Mouse (Mus musculus): ENCODE measurements around the gene Cblb. TPM values are rescaled to one million over a fixed set of nuclear protein-coding genes. Genes with fewer than 3 reads are reported as not detected.
A peak's percentile ranks its signal among the peaks of the same experiment; 100 is the strongest.

Gene Cblb
- polyA plus RNA-seq, 2 experiments from 2014 or later = 42.2 to 42.6 TPM

DNA sequence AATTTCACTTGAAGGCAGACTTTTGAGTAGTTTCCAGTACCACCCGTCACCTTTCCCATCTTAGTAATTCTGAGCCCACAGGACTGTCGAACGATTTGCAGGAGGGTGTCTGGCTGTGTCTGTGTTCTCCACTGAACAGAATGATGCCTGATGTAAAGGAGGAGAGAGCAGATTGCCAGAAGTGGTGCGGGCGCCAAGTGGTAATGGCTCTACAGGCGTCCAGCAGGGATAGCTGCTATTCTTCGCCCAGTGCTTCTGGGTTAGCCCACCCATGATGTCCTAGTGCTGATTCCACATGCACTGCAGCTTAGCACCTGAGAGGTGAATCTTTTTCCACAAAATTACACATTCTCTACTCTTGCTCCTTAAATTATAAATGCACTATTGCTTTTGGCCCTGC is 45.6 kb downstream of the Cblb start:
- ATAC-seq = no peak

DNA sequence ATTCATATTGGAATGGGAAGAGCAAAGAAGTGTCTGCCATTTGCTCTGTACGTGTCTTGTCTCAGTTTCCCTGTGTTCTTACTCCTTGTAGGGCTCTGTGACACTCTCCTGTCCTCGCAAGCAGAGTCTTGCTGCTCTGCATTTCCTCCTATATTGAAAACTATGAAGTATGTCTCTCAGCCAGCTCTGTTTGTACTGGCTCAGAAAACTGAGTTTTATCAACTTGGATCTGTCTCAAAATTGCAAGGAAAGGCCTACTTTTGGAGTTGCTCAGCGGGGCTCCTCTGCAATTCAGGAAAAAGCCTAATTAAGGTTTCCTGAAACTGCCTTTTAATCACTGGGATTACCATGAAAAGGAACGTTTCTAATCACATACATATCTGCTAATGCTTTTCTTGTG is 46.9 kb downstream of the Cblb start:
- no peak for ATAC-seq

DNA sequence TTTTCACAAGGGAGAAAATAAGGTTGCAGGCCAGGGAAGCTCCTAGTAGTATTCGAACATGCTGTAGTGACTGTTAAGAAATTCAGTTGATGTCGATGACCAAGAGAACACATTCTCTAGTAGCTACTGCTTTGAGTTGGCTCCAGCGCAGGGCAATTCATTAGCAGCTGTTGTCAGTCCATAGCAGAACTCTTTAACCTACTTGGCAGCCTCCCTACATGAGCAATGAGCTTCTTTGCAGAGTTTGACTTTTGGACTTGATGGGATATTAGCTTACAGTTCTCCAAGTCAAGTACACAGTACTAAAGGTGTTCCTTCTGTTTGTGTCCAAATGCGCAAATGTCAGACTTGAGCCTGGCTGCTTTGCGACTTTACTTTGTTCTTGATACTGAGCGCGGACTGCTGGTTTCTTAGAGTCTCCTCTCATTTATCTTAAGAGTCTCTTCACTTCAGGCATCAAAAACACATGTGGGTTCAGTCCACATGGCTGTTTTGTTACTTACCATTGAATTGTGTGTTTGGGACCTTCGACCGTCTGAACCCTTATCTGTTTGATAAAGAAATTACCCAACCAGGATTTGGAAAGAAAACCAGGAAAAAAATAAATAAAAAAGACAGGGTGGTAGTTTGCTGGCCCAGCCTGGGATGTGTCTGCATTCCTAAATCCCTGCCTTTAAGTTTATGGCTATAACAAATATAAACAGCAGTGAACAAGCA is 47.9 kb downstream of the Cblb start:
- ATAC-seq = no peak

DNA sequence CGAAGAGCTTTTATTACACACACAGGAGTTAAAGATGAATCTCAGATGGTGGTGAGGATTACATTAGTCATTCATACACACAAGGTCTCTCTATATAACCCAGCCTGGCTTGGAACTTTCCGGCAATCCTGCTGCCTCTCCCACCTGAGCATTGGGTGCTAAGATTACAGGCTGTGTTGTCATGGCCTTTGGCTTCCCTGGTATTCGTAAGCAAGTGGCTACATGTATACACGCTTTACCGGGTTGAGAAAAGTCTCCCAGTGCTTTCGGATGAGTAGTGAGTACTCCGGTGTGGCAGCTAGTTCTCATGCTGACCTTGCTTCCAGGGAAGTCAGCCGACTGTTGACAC is 48.4 kb downstream of the Cblb start:
- ATAC-seq = no peak

DNA sequence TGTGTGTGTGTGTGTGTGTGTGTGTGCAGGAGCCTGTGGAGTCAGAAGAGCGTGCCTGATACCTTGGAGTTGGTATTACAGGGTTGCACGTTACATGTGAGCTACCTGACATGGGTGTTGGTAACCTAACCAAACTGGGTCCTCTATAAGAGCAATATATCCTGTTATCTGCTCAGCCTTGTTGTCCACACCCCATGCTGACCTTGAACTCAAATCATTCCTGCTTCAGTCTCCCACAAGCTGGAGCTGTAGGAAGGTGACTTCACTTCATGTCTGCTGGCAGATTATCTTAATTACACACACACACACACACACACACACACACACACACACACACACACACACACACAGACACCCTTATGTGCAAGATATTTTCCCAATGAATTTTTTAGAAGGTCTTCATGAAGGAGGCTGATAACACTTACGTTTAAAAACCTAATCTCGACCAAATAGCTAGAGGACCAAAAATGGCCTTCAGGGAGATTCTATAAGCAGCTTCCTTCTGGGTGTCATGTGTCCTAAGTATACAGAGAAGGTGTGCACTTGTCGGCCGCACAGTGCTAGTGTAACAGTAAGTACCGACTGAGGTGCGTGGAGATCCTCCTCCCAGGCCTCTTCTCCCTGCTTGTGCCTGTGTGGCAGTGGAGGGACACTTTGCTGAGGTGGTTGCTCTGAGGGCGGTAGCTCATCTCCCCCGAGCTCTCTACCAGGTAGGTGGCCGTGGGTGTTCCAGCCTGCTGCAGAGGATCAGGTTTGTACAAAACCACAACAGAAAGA is 49.8 kb downstream of the Cblb start:
- ATAC-seq = peak; percentile 27

DNA sequence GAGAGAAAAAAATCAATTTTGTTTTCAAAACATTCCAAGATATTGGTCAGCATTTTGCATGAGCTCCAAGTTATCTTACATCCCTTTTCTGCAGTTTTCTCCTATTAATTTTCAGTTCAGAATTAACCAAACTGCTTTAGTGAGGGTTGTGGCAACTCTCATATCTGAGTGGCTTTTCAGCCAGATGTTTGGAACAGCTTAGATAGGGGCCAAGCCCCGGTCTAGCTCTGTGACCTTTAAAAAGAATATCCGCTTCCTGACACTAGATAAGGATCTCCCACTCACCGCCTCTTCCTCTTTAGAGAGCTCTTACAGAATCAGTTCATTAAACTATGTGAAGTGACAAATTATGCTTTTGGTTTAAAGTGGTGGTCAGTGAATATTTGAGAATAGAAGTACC is 50.7 kb downstream of the Cblb start:
- peak; percentile 86 for ATAC-seq

DNA sequence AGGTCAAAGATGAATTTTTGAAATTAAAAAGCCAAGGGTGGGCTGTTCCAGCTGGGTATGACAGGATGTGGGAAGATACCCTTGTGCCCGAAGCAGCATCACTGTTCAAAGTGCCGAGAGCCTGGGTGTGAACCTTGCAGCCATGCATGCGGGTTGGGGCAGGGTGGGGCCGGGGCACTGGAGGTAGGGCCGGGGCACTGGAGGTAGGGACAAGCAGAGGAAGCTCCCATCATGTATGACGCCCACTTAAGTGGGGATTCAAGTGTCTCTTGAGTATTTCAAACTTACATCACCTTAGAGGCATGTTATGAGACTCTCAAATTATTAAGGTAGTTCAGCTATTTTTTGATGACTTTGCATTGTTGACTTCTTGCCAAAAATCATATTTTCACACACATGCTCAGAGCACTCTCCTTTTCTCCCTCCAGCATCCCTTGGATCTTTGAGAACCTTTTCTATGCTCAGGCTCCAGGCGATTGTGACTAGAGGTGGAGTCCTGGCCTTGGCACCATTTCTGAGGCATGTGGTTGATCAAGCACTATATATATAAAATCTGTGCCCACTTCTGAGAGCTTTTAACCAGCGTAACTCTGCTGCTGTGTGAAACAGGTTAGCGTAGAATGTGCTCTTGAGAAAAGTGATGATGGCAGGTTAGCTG is 55.9 kb downstream of the Cblb start:
- peak; percentile 40 for ATAC-seq

DNA sequence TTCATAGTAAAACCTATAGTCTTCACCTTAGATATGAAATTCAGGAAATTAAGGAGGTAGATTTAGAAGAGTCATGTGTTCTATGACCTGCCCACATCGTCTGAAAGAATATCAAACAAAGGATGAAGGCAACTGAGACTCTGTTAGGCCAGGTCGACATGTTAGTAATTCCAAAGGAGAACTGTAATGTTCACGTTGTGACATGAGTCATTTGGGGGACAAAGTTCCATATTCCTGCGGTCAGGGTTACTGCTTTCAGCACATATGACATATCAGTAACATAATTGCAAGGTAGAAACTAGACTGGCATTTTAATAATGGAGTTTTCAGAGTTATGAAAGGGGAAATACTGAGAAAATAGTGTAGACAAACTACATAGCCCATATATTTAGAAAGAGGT is 58.3 kb downstream of the Cblb start:
- ATAC-seq = no peak

DNA sequence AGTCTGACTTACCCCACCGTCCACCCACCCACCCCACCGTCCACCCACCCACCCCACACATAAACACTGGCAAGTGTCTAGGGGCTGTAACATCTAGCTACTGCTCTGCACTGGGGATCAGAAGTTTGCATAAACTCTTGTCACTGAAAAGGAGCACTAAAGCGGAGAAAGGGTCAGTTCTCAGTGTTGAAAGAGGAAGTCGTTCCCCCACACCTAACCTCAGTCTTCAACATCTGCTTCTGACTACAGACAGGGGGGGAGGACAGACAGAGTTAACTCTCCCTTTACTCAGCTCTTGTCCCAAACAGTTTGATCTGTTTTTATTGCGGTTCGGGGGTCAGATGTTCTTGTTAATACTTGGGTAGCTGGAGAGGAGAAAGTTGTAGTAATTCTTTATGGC is 59.9 kb downstream of the Cblb start:
- ATAC-seq = no peak

DNA sequence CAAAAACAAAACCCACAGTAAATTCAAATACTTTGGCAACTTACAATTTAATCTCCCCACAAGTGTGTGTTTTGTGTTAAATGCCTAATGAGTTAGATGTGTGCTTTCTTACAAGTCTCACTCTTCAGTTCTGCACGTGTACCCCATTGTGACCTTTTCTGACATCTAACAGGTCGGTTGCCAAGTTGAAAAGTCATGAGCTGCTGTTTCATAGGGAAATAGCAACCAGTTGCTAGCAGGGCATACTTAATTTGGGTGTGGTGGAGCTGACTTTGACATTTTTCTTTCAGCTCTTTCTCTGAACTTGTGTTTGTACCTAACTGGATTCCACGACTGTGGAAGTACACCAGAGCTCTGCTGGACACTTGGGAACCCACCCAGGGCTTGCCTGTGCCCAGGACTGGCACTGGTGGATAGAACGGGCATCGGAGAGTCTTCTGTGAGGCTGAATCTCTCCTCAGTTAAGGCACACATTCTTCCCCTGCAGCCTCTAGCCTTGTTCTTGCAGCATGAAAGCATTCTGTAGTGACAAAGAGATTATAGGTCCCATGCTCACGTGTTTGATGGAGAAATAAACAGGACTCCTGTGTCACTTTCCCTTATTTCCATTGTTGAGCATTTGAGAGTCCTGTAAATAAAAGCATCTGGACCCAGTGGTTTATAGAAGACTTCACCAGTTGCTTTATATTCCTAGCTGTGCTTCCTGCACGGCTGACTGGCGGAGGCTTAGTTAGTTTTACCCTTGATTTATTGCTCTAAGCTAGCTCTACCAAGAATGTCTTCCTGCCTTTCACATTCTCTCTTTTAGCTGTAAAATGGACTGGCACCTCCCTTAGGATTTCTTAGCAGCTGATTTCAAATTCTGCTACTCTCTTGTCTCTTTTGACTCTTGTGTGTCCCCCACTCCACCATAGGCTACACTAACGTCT is 62.6 kb downstream of the Cblb start:
- no peak for ATAC-seq

DNA sequence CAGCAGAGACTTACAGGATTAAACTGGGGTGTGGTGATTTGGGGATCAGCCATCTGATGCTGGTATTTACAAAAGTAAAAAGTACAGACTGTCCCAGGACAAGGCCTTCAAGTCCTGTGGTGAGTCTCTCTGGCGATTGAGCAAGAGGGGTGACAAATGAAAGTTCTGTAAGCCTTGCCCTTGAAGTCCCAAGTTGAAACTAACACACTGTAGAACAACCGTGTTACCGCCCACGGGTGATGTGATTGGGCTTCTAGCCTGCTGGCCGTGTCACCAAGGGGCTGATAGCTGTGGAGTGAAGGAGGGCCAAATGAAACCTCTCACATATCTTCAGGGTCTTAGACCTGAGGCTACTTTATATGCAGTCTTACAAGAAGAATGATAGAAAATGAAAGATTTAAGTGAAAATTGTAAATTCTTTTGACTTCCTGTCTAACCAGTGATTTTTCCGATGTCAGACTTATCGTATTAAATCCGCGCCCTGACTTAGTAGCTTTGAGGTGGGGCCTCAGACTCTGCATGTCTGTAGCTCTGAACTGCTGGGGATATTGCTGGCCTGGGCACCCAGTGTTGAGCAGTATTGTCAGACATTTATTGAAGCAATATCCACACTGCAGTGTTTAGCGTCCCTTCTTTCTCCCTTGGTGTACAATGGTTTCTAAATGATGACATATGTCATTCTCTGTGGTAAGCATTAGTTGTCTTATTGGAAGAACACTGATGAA is 63.9 kb downstream of the Cblb start:
- ATAC-seq = peak; percentile 76

DNA sequence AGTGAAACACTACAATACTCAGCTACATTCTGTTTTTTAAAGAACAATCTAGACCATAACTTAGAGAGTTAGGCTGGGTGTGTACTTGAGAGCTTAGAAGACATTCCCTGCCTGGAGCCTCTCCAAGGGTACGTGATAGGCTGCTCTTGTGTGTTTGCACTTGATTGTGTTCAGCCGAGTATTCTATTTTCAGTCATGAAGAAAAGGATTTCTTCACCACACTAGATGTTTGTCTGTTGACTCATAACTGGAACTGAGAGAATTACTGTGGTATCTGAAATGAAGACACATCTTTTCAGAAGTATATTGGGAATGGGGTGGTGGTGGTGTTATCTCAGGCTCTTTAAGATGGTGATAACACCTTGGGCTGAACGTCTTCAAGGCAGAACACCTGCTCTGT is 64.6 kb downstream of the Cblb start:
- peak; percentile 8 for ATAC-seq

DNA sequence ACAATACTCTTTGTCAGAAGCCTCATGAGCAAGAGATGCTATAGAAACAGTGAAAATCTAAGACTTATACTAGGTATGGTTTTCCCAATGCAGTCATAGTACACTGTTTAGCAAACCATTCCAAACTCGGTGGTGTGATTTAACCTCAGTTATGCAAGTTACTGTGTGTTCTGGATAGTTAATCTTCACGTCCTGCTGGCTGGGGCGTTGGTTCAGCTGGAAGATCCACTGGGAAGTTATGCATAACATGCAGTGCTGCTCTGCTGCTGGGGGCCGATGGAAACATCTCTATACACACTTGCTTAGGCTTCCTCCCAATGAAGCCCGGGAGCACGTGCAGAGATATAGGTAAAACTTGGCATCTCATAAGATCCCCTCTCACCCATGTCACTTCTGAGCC is 69.4 kb downstream of the Cblb start:
- no peak for ATAC-seq

DNA sequence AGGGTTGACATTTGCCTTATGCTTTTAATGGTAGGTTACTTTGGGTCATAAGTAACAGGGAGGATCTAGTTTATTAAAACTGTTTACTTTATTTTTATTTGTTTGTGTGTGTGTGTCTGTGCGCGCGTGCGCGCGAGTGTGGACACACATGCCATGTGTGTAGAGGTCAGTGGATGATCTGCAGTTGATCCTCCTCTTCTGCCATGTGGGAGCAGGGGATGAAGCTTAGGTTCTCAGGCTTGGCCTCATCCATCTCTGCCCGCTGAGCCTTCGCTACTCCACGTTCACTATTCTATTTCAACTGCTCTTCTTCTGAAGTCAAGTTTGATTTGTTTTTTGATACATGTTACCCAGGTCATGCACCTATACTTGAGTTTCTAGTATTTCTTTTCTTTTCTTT is 73.6 kb downstream of the Cblb start:
- ATAC-seq = no peak

DNA sequence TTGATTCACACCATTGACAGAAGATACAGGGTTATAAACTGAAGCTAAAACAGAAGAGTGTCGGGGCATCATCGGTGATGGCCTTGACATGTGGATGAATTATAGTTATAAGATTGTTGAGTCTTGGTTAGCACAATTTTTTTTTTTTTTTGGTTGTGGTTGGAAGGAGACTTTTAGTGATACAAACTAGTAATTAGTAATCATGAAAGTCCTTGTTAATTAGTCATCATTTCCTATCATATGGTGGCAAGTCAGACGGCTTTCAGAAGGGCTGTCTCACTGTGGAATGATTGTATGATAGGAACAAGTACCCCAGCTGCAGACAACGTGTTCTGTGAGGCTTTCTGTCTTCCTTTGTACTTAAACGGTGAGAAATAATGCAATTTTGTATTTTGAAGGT is 76.8 kb downstream of the Cblb start:
- peak; percentile 73 for ATAC-seq

DNA sequence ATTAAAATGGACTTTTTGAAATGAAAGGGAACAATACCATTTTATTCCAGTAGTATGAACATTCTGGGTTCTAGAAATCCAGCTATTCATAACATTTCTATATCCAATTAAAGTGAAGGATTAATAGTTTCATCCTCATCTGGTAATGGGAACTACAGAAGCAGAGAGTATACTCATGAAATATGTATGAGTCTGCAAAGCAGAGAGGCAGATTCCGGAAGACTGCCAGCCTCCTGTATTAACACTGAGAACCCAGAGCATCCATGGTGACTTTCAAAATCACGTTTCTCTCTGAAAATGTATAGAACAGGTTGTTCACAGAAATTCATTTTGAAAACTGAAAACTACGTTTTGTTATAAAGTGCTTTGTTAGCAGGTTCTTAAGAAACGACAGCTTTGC is 83.4 kb downstream of the Cblb start:
- no peak for ATAC-seq

DNA sequence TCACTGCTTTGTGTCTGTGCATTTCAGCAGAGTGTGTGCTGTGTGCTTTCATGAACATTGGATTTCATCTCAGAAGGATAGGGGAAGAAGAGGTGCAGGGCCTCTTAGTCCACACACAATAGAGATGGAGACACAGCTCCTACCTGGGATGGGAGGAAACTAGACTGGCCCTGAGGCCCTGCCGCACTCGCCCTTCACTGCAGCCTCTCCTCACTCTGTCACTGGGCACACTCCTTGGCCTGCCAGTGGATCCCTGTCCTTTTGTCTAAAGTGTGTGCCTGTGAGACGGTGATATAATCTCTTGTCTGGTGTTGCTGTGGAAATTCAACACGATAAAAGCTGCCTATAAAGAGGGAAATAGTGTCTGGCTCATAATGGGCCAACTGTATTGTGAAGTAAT is 88.0 kb downstream of the Cblb start:
- ATAC-seq = no peak

DNA sequence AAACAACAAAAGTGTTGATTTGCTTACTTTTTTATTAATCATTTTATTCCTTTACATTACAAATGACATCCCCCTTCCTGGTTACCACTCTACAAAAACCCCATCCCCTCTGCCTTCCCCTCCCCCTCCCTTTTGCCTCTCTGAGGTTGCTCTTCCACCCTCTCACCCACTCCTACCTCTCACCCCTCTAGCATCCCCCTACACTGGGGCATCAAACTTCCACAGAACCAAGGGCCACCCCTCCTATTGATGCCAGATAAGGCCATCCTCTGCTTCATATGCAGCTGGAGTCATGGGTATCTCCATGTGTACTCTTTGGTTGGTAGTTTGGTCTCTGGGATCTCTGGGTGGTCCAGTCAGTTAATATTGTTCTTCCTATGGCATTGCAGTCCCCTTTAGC is 93.9 kb downstream of the Cblb start:
- ATAC-seq = no peak

DNA sequence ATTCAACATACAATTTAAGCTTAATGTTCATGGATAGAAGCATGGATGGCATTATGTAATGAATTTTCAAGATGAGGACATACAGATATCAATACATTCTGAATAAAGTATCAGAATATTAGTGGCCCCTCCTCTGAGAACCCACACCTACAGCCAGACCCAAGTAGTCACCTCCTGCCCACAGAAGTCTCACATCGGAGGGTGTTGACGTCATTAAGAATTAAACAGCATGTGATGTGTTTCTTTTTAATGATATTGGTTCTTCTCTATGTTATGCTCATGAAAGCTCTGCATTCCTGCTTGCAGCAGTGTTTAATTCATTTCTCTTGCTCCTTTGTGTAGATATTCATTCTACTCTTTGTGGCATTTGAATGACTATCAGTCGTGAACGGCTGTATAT is 94.9 kb downstream of the Cblb start:
- ATAC-seq = no peak

DNA sequence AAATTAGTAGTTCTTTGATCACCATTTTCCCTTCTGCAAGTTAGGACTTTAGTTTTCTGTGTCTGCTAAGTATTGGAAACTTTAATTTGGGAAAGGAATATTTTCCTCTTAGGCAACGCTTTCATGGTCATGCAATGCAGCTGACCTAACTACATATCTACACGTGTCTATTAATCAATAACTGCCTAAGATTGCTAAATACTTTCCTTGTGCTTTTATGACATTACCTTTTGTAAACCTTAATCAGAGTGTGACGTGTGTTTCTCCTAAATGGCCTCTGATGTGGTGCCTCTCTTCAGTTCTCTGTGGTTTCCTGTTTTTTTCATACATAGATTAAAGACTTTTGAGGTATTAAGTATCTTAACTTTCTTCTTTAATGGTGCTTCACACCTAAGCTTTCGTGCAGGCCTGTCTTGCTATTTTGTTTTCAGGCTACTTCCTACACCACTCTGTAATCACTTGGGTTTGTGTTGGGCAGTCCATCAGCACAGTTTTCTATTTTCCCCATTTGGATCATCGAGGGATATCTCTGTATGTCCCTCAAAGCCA is 98.4 kb downstream of the Cblb start:
- peak; percentile 93 for ATAC-seq

DNA sequence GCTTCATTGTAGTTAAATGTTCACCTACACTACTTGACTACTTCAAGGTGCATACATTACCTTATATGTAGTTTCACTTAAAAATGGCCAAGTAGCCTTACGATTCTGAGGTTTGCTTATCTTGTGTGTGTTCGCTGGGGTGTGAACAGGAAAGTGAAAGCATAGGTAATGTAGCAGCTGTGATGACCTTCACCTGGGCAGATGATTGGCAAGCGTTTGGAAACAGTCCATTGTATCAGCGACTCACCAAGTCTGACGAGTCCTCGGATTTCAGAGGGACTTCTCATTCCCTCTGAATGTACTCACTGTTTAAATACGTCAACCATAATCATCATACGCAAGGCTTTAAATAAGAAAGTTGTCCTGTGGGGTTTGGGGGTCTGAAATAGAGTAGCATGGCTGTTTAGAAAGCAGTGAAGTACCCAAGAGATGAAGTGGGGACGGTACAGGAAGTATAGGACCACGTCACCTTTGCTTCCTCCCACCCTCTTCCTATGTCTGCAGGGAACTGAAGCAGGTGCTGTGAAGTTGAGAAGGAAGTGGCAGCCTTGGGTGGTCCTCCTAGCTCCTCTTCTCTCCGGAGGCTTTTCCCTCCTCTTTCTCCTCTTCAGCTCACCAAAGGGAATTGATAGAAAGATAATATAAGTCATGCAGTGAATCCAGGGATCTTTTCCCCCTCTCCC is 101.9 kb downstream of the Cblb start:
- peak; percentile 42 for ATAC-seq
